Mouse (Mus musculus) intestine, embryonic 14.5 days (tissue): ENCODE measurements around the gene Igflr1. TPM values are rescaled to one million over a fixed set of nuclear protein-coding genes. Genes with fewer than 3 reads are reported as not detected.
A peak's percentile ranks its signal among the peaks of the same experiment; 100 is the strongest.

ENCODE experiments used
- ATAC-seq: fragments of 200-750 bp; cut with Nextera tagmentation; replicated peaks from 2 replicates; pipeline ENCODE4 v1.8.0; 2017; ENCODE audit warnings: low read depth, moderate number of reproducible peaks, moderate TSS enrichment, moderate library complexity; ENCODE audit not compliant: low FRiP score, low TSS enrichment
- DNase-seq: peaks from one replicate; pipeline ENCODE4 v3.0.0-alpha.2; 2018; ENCODE audit warnings: low spot score
- H3K27ac ChIP-seq: fragments of 300-500 bp; sonication (generic); 2 replicates; pipeline ENCODE4 v1.5.1; 2014; ENCODE audit warnings: low read depth, mild to moderate bottlenecking, control low read depth
- H3K27me3 ChIP-seq: fragments of 300-500 bp; sonication (generic); replicated peaks from 2 replicates; pipeline ENCODE4 v1.6.1; 2014; ENCODE audit warnings: low read length, control low read depth; ENCODE audit not compliant: control insufficient read depth, insufficient read depth
- H3K36me3 ChIP-seq: fragments of 300-500 bp; sonication (generic); 2 replicates; pipeline ENCODE4 v1.6.1; 2014; ENCODE audit warnings: low read length, control low read depth; ENCODE audit not compliant: control insufficient read depth, insufficient read depth
- H3K4me1 ChIP-seq: fragments of 300-500 bp; sonication (generic); replicated peaks from 2 replicates; pipeline ENCODE4 v1.6.1; 2014; ENCODE audit warnings: low read length, control low read depth, mixed read lengths; ENCODE audit not compliant: control insufficient read depth, insufficient read depth
- H3K4me2 ChIP-seq: fragments of 300-500 bp; sonication (generic); 2 replicates; pipeline ENCODE4 v1.6.1; 2014; ENCODE audit warnings: low read length
- H3K4me3 ChIP-seq: fragments of 300-500 bp; sonication (generic); 2 replicates; pipeline ENCODE4 v1.5.1; 2014; ENCODE audit warnings: low read depth, low read length, control low read depth, mixed read lengths
- H3K9ac ChIP-seq: fragments of 300-500 bp; sonication (generic); 2 replicates; pipeline ENCODE4 v1.6.1; 2014; ENCODE audit warnings: mild to moderate bottlenecking, low read length
- H3K9me3 ChIP-seq: fragments of 300-500 bp; sonication (generic); 2 replicates; pipeline ENCODE4 v1.6.1; 2016; ENCODE audit warnings: low read length, control low read depth; ENCODE audit not compliant: control insufficient read depth
- WGBS: fragments of 180-500 bp; shearing (Covaris S2); extraction: QIAGEN DNeasy Blood & Tissue Kit; methylation state at CpG from one replicate; pipeline ENCODE4 v1.1.7; 2014; 5-methylcytosine and 5-hydroxymethylcytosine counted together
- microRNA-seq: library from miRNA; unstranded; fragments of <30 nt; microRNA quantifications from one replicate; pipeline ENCODE4, GENCODE M21; 2016
- polyA plus RNA-seq: library from polyadenylated mRNA; unstranded; fragments of >200 nt; fragmentation: Nextera tagmentation; extraction: Ambion mirVana; gene quantifications from 2 replicates; pipeline ENCODE4 v1.2.1, GENCODE M21; 2014

Gene Igflr1
- polyA plus RNA-seq, 1 experiment from 2014 or later = 3.5 TPM

DNA sequence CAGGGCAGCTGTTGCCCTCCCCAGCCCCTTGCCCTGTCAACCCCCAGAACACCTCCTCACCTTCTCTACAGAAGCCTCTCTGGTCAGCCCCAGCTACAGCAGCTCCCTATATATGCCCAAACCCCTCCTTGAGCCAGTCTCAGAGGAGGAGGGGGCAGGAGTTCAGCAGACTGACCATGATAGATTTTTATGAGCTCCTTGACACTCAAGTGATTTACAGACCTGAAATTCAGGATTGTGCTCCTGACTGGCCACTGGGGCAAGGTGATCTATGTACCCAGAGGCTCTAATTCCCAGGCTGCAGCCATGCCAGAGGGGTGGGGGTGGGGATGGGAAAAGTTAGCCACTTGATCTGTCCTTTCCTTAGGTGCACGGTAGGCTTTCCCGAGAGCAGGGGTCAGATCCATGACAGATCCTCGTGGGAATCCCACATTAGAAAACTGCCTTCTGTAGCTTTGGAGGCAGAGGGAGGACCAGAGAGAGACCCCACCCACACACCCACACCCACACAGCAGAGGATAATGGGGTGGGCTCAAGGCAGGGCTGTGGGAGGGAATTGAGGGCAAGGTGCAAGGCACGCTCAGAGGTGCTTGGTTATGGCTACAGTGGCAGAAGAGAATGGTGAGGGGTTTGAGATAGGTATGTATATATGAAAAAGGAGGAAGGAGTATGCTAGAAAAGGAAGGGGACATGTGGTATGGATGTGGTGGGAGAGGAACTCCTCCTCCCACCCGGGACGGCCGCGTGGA lies 47.6 kb downstream of the Igflr1 start, which contains the start of gene Upk1a:
Gene Upk1a (minus strand): TSS at position 194 of the 749 bp plus-strand sequence.
- Histone ChIP-seq H3K4me3 (no peak within 1 kb of the TSS), H3K36me3 (peaks cover 20% of the 10 kb centered on the region), H3K9me3 (no peaks in the 10 kb centered on the region), H3K27ac (no peak within 1 kb of the TSS; the same call in 1 of the 2 replicates), H3K9ac (0 out of 2 replicates have a peak within 1 kb of the TSS, but pooled peaks have one; percentile 7), H3K4me2 (peak within 1 kb of the TSS; percentile 30), H3K4me1 (no peaks in the 10 kb centered on the region), H3K27me3 (no peaks in the 10 kb centered on the region)
- WGBS = 54% methylated on average over 8 of the region's 8 CpGs
- DNase-seq = no peak
- ATAC-seq = peak; percentile 51

DNA sequence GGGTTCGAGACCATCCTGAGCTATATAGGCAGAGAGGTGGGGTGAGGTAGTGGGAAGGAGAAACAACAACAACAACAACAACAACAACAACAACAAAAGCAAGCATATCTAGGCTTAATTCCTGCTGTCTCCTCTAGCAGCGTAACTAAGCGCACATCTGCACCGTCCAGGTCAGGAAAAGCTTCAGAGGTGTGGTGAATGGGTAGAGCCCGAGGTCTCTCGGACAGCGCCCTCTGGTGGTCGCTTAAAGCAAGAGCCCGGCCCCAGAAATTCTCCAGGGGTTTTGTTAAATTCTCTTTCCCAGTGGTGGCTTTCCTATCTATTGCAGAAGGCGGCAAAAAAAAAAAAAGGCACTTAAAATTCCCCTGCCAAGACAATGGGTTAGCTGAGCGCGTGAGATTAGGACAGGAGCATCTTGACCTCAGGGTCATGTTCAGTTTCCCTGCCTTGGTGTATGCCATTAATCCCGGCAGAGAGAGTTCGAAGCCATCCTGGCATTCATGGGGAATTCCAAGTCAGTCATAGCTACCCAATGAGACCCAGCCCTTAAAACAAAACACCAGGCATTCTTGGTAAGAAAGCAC lies 48.4 kb downstream of the Igflr1 start:
- H3K4me2 ChIP-seq = peak overlapping the region; percentile 30
- ATAC-seq (peak; percentile 53), DNase-seq (peak; percentile 84)
- H3K27me3 ChIP-seq = no peaks in the 10 kb centered on the region
- no peak overlapping the region for H3K9ac ChIP-seq
- H3K4me1 ChIP-seq = no peaks in the 10 kb centered on the region
- H3K4me3 ChIP-seq = no peak overlapping the region
- H3K36me3 ChIP-seq = peaks cover 28% of the 10 kb centered on the region
- H3K9me3 ChIP-seq = no peaks in the 10 kb centered on the region
- H3K27ac ChIP-seq = no peak overlapping the region
- WGBS = 23% methylated on average over 14 of the region's 14 CpGs

DNA sequence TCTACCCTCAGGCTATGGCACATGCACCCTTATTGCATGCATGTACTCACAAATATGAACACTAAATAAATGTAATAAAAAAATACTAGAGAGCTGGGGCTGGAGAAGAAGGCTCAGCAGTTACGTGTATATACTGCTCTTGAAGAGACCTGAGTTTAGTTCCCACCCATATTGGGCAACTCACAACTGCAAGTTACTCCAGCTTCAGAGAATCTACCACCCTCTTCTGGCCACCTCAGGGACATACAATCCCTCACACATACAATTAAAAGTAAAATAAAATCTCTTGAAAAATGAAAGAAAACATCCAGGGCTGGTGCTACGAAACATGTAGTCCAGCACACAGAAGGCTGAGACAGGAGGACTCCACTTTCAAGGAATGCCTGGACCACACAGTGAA lies 49.2 kb downstream of the Igflr1 start:
- DNase-seq (no peak), ATAC-seq (no peak)
- peaks cover 36% of the 10 kb centered on the region for H3K36me3 ChIP-seq
- 85% methylated on average over 2 of the region's 2 CpGs for WGBS
- no peak overlapping the region for H3K4me3 ChIP-seq
- H3K4me1 ChIP-seq = no peaks in the 10 kb centered on the region
- no peak overlapping the region for H3K4me2 ChIP-seq
- no peak overlapping the region for H3K27ac ChIP-seq
- H3K9me3 ChIP-seq = no peaks in the 10 kb centered on the region
- no peaks in the 10 kb centered on the region for H3K27me3 ChIP-seq
- H3K9ac ChIP-seq = no peak overlapping the region

DNA sequence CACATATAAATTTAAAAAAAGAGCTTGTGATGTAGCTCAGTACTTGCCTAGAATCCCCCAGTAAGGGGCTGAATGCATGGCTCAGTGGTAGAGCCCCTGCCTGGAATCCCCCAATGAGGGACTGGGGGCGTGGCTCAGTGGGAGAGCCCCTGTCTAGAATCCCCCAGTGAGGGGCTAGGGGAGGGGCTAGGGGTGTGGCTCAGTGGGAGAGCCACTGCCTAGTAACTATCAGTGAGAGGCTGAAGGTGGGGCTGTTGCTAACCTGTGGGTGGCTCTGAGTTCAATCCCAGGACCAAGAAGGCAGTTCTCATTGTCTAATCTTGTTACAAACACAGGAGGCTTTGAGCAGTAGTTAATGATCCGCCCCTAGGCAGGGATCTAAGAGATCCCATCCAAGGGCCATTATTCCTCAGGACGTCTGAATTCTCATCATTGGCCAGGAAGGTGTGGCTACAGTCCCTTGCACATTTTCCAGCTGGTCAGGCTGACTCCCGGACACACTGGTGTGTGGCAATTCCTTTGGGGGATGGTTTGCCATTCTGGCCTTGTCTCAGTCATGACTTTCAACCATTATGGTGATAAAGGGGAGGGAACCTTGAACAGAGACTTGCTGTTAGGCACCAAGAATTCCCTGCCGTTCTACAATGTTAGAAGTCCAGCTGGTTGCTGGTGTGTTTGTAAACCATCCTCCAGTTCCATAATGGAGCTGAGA lies 50.0 kb downstream of the Igflr1 start:
- Histone ChIP-seq H3K27ac (no peak overlapping the region), H3K9ac (no peak overlapping the region), H3K4me2 (no peak overlapping the region), H3K4me3 (no peak overlapping the region), H3K36me3 (peaks cover 41% of the 10 kb centered on the region), H3K9me3 (no peaks in the 10 kb centered on the region), H3K4me1 (no peaks in the 10 kb centered on the region), H3K27me3 (no peaks in the 10 kb centered on the region)
- WGBS = 58% methylated on average over 5 of the region's 5 CpGs
- no peak for ATAC-seq
- DNase-seq = no peak

Small RNAs within 50 kb of the gene (microRNA-seq; reads per million reads assigned to microRNA genes)
- gene Gm38670 = 1.9 reads per million, percentile 21 among the genes with 10 or more reads in this experiment
- not detected for gene Mir3569

Other genes starting within 250 kb of the Igflr1 start
- not detected in 2 replicates for gene E130208F15Rik, start 243.7 kb upstream of the Igflr1 start, polyA plus RNA-seq
- 16.3 and 17.2 TPM in 2 replicates for gene Sdhaf1, start 241.5 kb upstream of the Igflr1 start, polyA plus RNA-seq
- gene Lrfn3, start 202.7 kb upstream of the Igflr1 start, polyA plus RNA-seq = 4.4 and 4.5 TPM in 2 replicates
- gene Tyrobp, start 151.7 kb upstream of the Igflr1 start, polyA plus RNA-seq = 53.7 and 54.7 TPM in 2 replicates
- gene Hcst, start 145.6 kb upstream of the Igflr1 start, polyA plus RNA-seq = 1.6 and 2.1 TPM in 2 replicates
- 2.3 and 3.2 TPM in 2 replicates for gene Nfkbid, start 143.7 kb upstream of the Igflr1 start, polyA plus RNA-seq
- gene Aplp1, start 119.9 kb upstream of the Igflr1 start, polyA plus RNA-seq = 37.9 and 43.0 TPM in 2 replicates
- gene Kirrel2, start 107.7 kb upstream of the Igflr1 start, polyA plus RNA-seq = 0.13 and 2.9 TPM in 2 replicates
- 0.15 and 1.3 TPM in 2 replicates for gene Nphs1, start 107.1 kb upstream of the Igflr1 start, polyA plus RNA-seq
- 1.3 TPM in 2 replicates for gene Prodh2, start 71.8 kb upstream of the Igflr1 start, polyA plus RNA-seq
- gene Arhgap33, start 30.4 kb upstream of the Igflr1 start, polyA plus RNA-seq = 10.7 and 11.9 TPM in 2 replicates
- 45.0 and 48.5 TPM in 2 replicates for gene Hspb6, start 13.2 kb upstream of the Igflr1 start, polyA plus RNA-seq
- gene Proser3, start 13.1 kb upstream of the Igflr1 start, polyA plus RNA-seq = 15.2 and 15.7 TPM in 2 replicates
- gene Lin37, start 5.6 kb upstream of the Igflr1 start, polyA plus RNA-seq = 36.9 and 38.5 TPM in 2 replicates
- 92.3 and 94.5 TPM in 2 replicates for gene U2af1l4, start 2.1 kb upstream of the Igflr1 start, polyA plus RNA-seq
- 7.7 and 9.1 TPM in 2 replicates for gene Gm49396, start 2.1 kb upstream of the Igflr1 start, polyA plus RNA-seq
- gene Psenen, start 1.8 kb upstream of the Igflr1 start, polyA plus RNA-seq = 119 and 125 TPM in 2 replicates
- gene Kmt2b, start 23.3 kb downstream of the Igflr1 start, polyA plus RNA-seq = 12.8 and 13.0 TPM in 2 replicates
- gene Zbtb32, start 33.5 kb downstream of the Igflr1 start, polyA plus RNA-seq = 0.81 and 0.83 TPM in 2 replicates
- gene Upk1a, start 47.4 kb downstream of the Igflr1 start, polyA plus RNA-seq = 12.1 and 15.3 TPM in 2 replicates
- 1,084 and 1,229 TPM in 2 replicates for gene Cox6b1, start 60.7 kb downstream of the Igflr1 start, polyA plus RNA-seq
- gene Etv2, start 70.4 kb downstream of the Igflr1 start, polyA plus RNA-seq = not detected in 2 replicates
- 96.4 and 101 TPM in 2 replicates for gene Rbm42, start 84.9 kb downstream of the Igflr1 start, polyA plus RNA-seq
- 48.7 and 49.5 TPM in 2 replicates for gene Haus5, start 99.6 kb downstream of the Igflr1 start, polyA plus RNA-seq
- gene Pmis2, start 106.2 kb downstream of the Igflr1 start, polyA plus RNA-seq = not detected in 2 replicates
- gene 2200002J24Rik, start 133.5 kb downstream of the Igflr1 start, polyA plus RNA-seq = 1.4 TPM in 2 replicates
- gene Atp4a, start 146.8 kb downstream of the Igflr1 start, polyA plus RNA-seq = 1.0 and 2.2 TPM in 2 replicates
- 213 and 238 TPM in 2 replicates for gene Tmem147, start 164.1 kb downstream of the Igflr1 start, polyA plus RNA-seq
- gene Gapdhs, start 178.3 kb downstream of the Igflr1 start, polyA plus RNA-seq = 0.51 TPM in 1 of 2 replicates, not detected in the other
- gene Sbsn, start 186.0 kb downstream of the Igflr1 start, polyA plus RNA-seq = 1.5 and 2.7 TPM in 2 replicates
- gene Dmkn, start 198.3 kb downstream of the Igflr1 start, polyA plus RNA-seq = 0.61 and 1.3 TPM in 2 replicates
- 0.80 and 0.86 TPM in 2 replicates for gene Krtdap, start 222.5 kb downstream of the Igflr1 start, polyA plus RNA-seq